Mouse (Mus musculus): ENCODE results near the gene Parl. TPM values are rescaled to one million over a fixed set of nuclear protein-coding genes. Genes with fewer than 3 reads are reported as not detected.
A peak's percentile ranks its signal among the peaks of the same experiment; 100 is the strongest.

The Parl gene
- polyA plus RNA-seq, 1 experiment from 2014 or later, result 95.5 TPM

GRCm38 (mm10) chr16:20279395-20279794, 22.8 kb downstream of the Parl start:
- ATAC-seq, result no peak
- H3K9ac ChIP-seq, result no peak overlapping the region
- no peaks in the 10 kb centered on the region for H3K9me3 ChIP-seq
- no peaks in the 10 kb centered on the region for H3K27me3 ChIP-seq (replicated peaks)
- H3K36me3 ChIP-seq, result peaks cover 24% of the 10 kb centered on the region
- no peak overlapping the region for H3K4me2 ChIP-seq (replicated peaks)
- H3K4me1 ChIP-seq (replicated peaks), result no peaks in the 10 kb centered on the region
- WGBS, result 76% methylated on average over 5 of the region's 5 CpGs
- no peak overlapping the region for H3K4me3 ChIP-seq (replicated peaks)
- H3K27ac ChIP-seq, result no peak overlapping the region

- H3K9ac ChIP-seq, result no peak overlapping the region
Observed at GRCm38 (mm10) chr16:20272994-20273393, 29.2 kb downstream of the Parl start.

GRCm38 (mm10) chr16:20271339-20271738, 30.8 kb downstream of the Parl start:
- 79% methylated on average over 4 of the region's 4 CpGs for whole genome bisulfite sequencing
- no peak overlapping the region for H3K4me3 ChIP-seq (replicated peaks)
- no peaks in the 10 kb centered on the region for H3K36me3 ChIP-seq
- no peak for ATAC-seq
- H3K9ac ChIP-seq, result no peak overlapping the region
- no peaks in the 10 kb centered on the region for H3K27me3 ChIP-seq (replicated peaks)
- no peaks in the 10 kb centered on the region for H3K9me3 ChIP-seq
- H3K27ac ChIP-seq, result no peak overlapping the region
- H3K4me2 ChIP-seq (replicated peaks), result no peak overlapping the region
- no peaks in the 10 kb centered on the region for H3K4me1 ChIP-seq (replicated peaks)

More at GRCm38 (mm10) chr16:20272994-20273393, 29.2 kb downstream of the Parl start:
- no peak for ATAC-seq
- Histone ChIP-seq H3K4me3 (replicated peaks) (no peak overlapping the region), H3K9me3 (no peaks in the 10 kb centered on the region), H3K36me3 (no peaks in the 10 kb centered on the region), H3K4me2 (replicated peaks) (no peak overlapping the region), H3K4me1 (replicated peaks) (no peaks in the 10 kb centered on the region), H3K27me3 (replicated peaks) (no peaks in the 10 kb centered on the region), H3K27ac (no peak overlapping the region)
- 25% methylated on average over 3 of the region's 3 CpGs for WGBS

DNA sequence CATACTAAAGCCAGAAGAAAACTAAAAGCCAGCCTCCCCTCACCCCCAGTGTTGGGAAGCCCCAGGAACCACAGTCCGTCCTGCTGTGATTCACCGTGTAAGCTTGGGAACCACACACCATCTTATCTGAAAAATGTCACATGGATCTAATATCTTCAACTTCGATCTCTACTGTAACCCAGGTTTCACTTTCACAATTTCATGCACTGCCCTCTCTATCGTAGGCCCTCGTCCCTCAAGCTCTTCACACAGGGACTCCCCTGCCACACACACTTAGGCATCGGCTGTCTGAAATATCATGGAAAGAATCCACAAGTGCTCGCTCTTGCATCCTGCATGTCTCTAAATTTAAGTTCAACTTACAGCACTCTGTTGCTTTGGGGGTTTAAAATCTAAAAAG, 37.1 kb downstream of the Parl start:
- H3K27me3 ChIP-seq (replicated peaks), result no peaks in the 10 kb centered on the region
- WGBS, result 78% methylated on average over 7 of the region's 7 CpGs
- no peak for ATAC-seq
- H3K9ac ChIP-seq, result no peak overlapping the region
- H3K4me3 ChIP-seq (replicated peaks), result no peak overlapping the region
- no peaks in the 10 kb centered on the region for H3K36me3 ChIP-seq
- no peaks in the 10 kb centered on the region for H3K9me3 ChIP-seq
- H3K4me1 ChIP-seq (replicated peaks), result no peaks in the 10 kb centered on the region
- no peak overlapping the region for H3K4me2 ChIP-seq (replicated peaks)
- H3K27ac ChIP-seq, result no peak overlapping the region

DNA sequence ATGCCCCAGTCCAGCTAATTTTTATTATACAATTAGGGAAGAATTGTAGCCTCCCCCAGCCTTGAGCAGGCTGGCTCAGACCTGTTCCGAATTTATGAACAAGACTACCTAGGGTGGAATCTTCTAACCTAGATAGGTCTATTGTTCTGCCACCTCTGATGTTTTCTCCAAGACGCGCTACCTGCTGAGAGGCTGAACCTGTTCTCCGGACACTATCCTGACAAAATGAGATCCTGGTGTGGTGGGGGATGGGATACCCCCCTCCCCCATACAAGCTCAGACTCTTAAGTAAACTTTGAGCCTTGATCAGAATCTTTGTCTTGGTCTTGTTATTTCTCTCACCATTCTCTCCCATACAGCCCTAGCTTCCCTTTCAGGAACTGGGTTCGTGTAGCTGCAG, 44.3 kb downstream of the Parl start:
- Histone ChIP-seq H3K9ac (no peak overlapping the region), H3K27ac (no peak overlapping the region), H3K4me2 (replicated peaks) (no peak overlapping the region), H3K9me3 (no peaks in the 10 kb centered on the region), H3K27me3 (replicated peaks) (no peaks in the 10 kb centered on the region), H3K36me3 (no peaks in the 10 kb centered on the region), H3K4me3 (replicated peaks) (no peak overlapping the region), H3K4me1 (replicated peaks) (no peaks in the 10 kb centered on the region)
- no peak for ATAC-seq
- WGBS, result 80% methylated on average over 5 of the region's 5 CpGs

- Histone ChIP-seq H3K9ac (no peak overlapping the region), H3K36me3 (no peaks in the 10 kb centered on the region), H3K9me3 (no peaks in the 10 kb centered on the region), H3K4me1 (replicated peaks) (no peaks in the 10 kb centered on the region), H3K27ac (no peak overlapping the region), H3K4me3 (replicated peaks) (no peak overlapping the region), H3K27me3 (replicated peaks) (no peaks in the 10 kb centered on the region), H3K4me2 (replicated peaks) (no peak overlapping the region)
- WGBS, result 85% methylated on average over 9 of the region's 9 CpGs
- no peak for ATAC-seq
Observed at GRCm38 (mm10) chr16:20248442-20249174, 53.6 kb downstream of the Parl start.

DNA sequence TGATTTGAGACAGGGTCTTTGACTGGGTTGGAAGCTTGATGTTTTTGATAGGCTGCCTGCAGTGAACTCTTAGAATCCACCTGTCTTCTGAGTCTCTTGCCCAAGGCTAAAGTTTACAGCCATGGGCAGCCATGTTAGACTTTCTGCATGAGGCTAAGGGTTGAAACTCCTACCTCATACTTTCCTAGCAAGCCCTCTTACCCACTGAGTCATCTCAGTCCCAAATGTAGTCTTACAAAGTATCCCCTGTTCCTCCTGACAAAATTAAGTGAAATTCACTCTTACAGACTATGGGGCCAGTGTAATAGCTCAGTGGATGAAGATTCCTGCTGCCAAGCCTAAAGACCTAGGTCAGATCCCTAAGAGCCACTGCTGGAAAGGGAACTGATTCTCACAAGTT, 55.1 kb downstream of the Parl start:
- no peaks in the 10 kb centered on the region for H3K27me3 ChIP-seq (replicated peaks)
- no peak overlapping the region for H3K9ac ChIP-seq
- H3K27ac ChIP-seq, result no peak overlapping the region
- H3K36me3 ChIP-seq, result no peaks in the 10 kb centered on the region
- H3K4me2 ChIP-seq (replicated peaks), result no peak overlapping the region
- no peak overlapping the region for H3K4me3 ChIP-seq (replicated peaks)
- no peak for ATAC-seq
- H3K4me1 ChIP-seq (replicated peaks), result no peaks in the 10 kb centered on the region
- H3K9me3 ChIP-seq, result no peaks in the 10 kb centered on the region

GRCm38 (mm10) chr16:20240468-20241414, 61.4 kb downstream of the Parl start, which contains the start of gene Map6d1:
Map6d1 (minus strand) TSS chr16:20241358.
- peak within 1 kb of the TSS; percentile 70 for H3K4me3 ChIP-seq (replicated peaks)
- H3K4me2 ChIP-seq (replicated peaks), result peak within 1 kb of the TSS; percentile 97
- H3K27me3 ChIP-seq (replicated peaks), result peaks cover 7% of the 10 kb centered on the region; the same call in 1 of the 2 replicates
- no peaks in the 10 kb centered on the region for H3K36me3 ChIP-seq
- under 1% methylated on average over 88 of the region's 90 CpGs for WGBS
- H3K9me3 ChIP-seq, result no peaks in the 10 kb centered on the region
- H3K27ac ChIP-seq, result no peak within 1 kb of the TSS
- H3K9ac ChIP-seq, result peak within 1 kb of the TSS; percentile 57
- ATAC-seq, result peak; percentile 87
- H3K4me1 ChIP-seq (replicated peaks), result no peaks in the 10 kb centered on the region

DNA sequence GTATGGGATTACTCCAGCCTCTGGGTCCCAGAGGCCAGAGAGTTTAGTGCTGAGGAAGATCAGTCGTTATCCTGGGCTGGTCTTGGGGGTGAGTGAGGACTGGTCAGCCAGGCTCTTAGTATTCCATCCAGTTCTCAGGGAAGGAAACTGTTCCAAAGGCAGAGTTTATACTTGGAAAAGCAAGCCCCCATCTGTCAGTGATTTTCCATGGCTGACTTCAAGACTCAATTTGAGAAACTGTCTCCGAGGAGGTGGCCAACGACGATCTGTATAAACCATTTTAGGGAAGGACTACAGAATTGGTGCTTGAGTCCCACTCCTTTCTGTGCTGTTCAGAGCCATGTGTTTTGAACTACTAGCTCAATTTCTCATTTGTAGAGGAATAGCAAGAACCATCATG, 63.5 kb downstream of the Parl start:
- 87% methylated on average over 4 of the region's 4 CpGs for WGBS
- Histone ChIP-seq H3K27me3 (replicated peaks) (peaks cover 7% of the 10 kb centered on the region; the same call in 1 of the 2 replicates), H3K9ac (no peak overlapping the region), H3K36me3 (no peaks in the 10 kb centered on the region), H3K9me3 (no peaks in the 10 kb centered on the region), H3K27ac (no peak overlapping the region), H3K4me3 (replicated peaks) (no peak overlapping the region), H3K4me1 (replicated peaks) (no peaks in the 10 kb centered on the region), H3K4me2 (replicated peaks) (no peak overlapping the region)
- ATAC-seq, result no peak

- Histone ChIP-seq H3K36me3 (no peaks in the 10 kb centered on the region), H3K9me3 (no peaks in the 10 kb centered on the region), H3K4me3 (replicated peaks) (no peak overlapping the region), H3K27ac (no peak overlapping the region), H3K9ac (no peak overlapping the region), H3K4me2 (replicated peaks) (no peak overlapping the region), H3K4me1 (replicated peaks) (no peaks in the 10 kb centered on the region), H3K27me3 (replicated peaks) (peaks cover 7% of the 10 kb centered on the region; the same call in 1 of the 2 replicates)
- 69% methylated on average over 4 of the region's 4 CpGs for WGBS
- no peak for ATAC-seq
Observed at GRCm38 (mm10) chr16:20237426-20237825, 64.8 kb downstream of the Parl start.

- ATAC-seq, result no peak
- Histone ChIP-seq H3K36me3 (peaks cover 17% of the 10 kb centered on the region), H3K27ac (no peak overlapping the region), H3K4me2 (replicated peaks) (no peak overlapping the region), H3K9me3 (no peaks in the 10 kb centered on the region), H3K4me1 (replicated peaks) (no peaks in the 10 kb centered on the region), H3K9ac (no peak overlapping the region), H3K27me3 (replicated peaks) (peaks cover 3% of the 10 kb centered on the region; the same call in 1 of the 2 replicates), H3K4me3 (replicated peaks) (no peak overlapping the region)
- WGBS, result 65% methylated on average over 4 of the region's 4 CpGs
Observed at GRCm38 (mm10) chr16:20234406-20234805, 67.8 kb downstream of the Parl start.
